Mouse (Mus musculus) kidney, adult 2 months (tissue): ENCODE data around the gene Sf3b5.

ENCODE experiments used
- CTCF ChIP-seq: fragments of 200-500 bp; conservative IDR thresholded peaks from 2 replicates; pipeline ENCODE4 v1.5.1; 2011; ENCODE audit warnings: low read depth, mild to moderate bottlenecking, control low read depth, low read length, moderate library complexity, mixed read lengths; ENCODE audit not compliant: insufficient read depth, insufficient read length
- POLR2A ChIP-seq: fragments of 200-500 bp; IDR thresholded peaks from one replicate; pipeline ENCODE4 v1.6.1; 2011; ENCODE audit warnings: low read depth, low read length, control low read depth

GRCm38 (mm10) chr10:12964151-12965075, 40.7 kb upstream of the Sf3b5 start, which contains the start of gene Stx11:
- no peak for TF ChIP-seq POLR2A
- TF ChIP-seq CTCF: no peak
